Mouse (Mus musculus): ENCODE data around the gene Agap3.

DNA sequence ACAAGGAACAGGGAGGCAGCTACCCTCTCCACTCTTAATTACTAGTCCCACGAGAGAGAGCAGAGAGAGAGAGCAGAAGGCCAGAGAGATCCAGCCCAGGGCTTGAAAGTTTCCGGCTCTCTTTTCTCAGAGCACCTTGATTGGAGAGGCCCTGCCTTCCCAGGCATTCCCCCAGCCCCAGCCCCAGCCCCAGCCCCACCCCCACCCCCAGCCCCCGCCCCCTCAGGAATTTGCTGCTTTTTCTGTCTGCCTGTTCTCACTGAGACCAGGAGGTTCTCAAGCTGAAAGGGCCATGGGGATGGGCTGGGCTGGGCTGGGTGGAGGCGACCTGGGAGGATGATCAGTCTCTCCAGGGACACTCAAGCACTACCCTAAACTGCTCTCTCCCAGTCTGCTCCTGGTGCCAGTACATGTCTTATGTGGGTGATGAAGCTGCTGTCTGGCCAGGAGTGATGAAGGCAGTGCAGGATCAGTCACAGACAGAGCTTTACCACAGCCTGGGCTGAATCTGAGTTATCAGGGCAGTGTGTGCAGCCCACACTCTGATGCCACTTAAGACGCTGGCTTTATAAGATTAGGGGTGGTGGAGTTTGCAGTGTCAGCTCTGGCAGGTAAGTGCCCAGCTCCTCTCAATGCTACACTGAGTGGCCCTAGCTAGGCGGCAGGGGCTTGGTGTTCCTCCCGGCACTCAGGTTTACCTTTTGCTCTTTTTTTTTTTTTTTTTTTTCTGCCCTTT is 21.1 kb downstream of the Agap3 start:
- TF ChIP-seq CTCF (IDR thresholded peaks at IDR 0.05; ENCODE audit: extremely low read depth, insufficient read depth, insufficient read length, insufficient replicate concordance), result no peak
- TF ChIP-seq POLR2A (IDR thresholded peaks at IDR 0.05; ENCODE audit: low read depth, low read length), result no peak
